Mouse (Mus musculus): ENCODE measurements around the gene Adssl1. TPM values are rescaled to one million over a fixed set of nuclear protein-coding genes. Genes with fewer than 3 reads are reported as not detected.

Adssl1 gene
- polyA plus RNA-seq, 1 experiment from 2014 or later, result 5.5 TPM

GRCm38 (mm10) chr12:112591730-112592129, 28.1 kb upstream of the Adssl1 start:
- Histone ChIP-seq H3K27me3 (ENCODE audit: control insufficient read depth, insufficient read depth, low read length) (peaks cover 31% of the 10 kb centered on the region), H3K9ac (no peak overlapping the region), H3K4me2 (replicated peaks) (no peak overlapping the region), H3K27ac (no peak overlapping the region), H3K9me3 (ENCODE audit: control insufficient read depth, low read length) (no peaks in the 10 kb centered on the region), H3K36me3 (replicated peaks; ENCODE audit: control insufficient read depth, insufficient read depth) (no peaks in the 10 kb centered on the region), H3K4me1 (replicated peaks; ENCODE audit: control insufficient read depth, insufficient read depth, low read length) (peaks cover 24% of the 10 kb centered on the region), H3K4me3 (replicated peaks; ENCODE audit: low read length) (no peak overlapping the region)
- ATAC-seq (ENCODE audit: low FRiP score) (no peak), DNase-seq (ENCODE audit: low spot score) (no peak)
- WGBS, result 85% methylated on average over 3 of the region's 3 CpGs

- Histone ChIP-seq H3K9ac (no peak overlapping the region), H3K27ac (no peak overlapping the region), H3K4me2 (replicated peaks) (no peak overlapping the region), H3K27me3 (ENCODE audit: control insufficient read depth, insufficient read depth, low read length) (peaks cover 22% of the 10 kb centered on the region), H3K9me3 (ENCODE audit: control insufficient read depth, low read length) (no peaks in the 10 kb centered on the region), H3K4me1 (replicated peaks; ENCODE audit: control insufficient read depth, insufficient read depth, low read length) (peaks cover 20% of the 10 kb centered on the region), H3K36me3 (replicated peaks; ENCODE audit: control insufficient read depth, insufficient read depth) (no peaks in the 10 kb centered on the region), H3K4me3 (replicated peaks; ENCODE audit: low read length) (no peak overlapping the region)
- 68% methylated on average over 21 of the region's 21 CpGs for WGBS
- ATAC-seq (ENCODE audit: low FRiP score), result no peak
- DNase-seq (ENCODE audit: low spot score), result no peak
Measured at GRCm38 (mm10) chr12:112592985-112593734, 26.7 kb upstream of the Adssl1 start.

GRCm38 (mm10) chr12:112593951-112594915, 25.6 kb upstream of the Adssl1 start:
- peaks cover 11% of the 10 kb centered on the region for H3K27me3 ChIP-seq (ENCODE audit: control insufficient read depth, insufficient read depth, low read length)
- H3K9ac ChIP-seq, result no peak overlapping the region
- no peak for DNase-seq (ENCODE audit: low spot score)
- no peaks in the 10 kb centered on the region for H3K36me3 ChIP-seq (replicated peaks; ENCODE audit: control insufficient read depth, insufficient read depth)
- H3K27ac ChIP-seq, result no peak overlapping the region
- H3K9me3 ChIP-seq (ENCODE audit: control insufficient read depth, low read length), result no peaks in the 10 kb centered on the region
- ATAC-seq (ENCODE audit: low FRiP score), result no peak
- H3K4me3 ChIP-seq (replicated peaks; ENCODE audit: low read length), result no peak overlapping the region
- 73% methylated on average over 16 of the region's 16 CpGs for WGBS
- H3K4me1 ChIP-seq (replicated peaks; ENCODE audit: control insufficient read depth, insufficient read depth, low read length), result peaks cover 13% of the 10 kb centered on the region
- no peak overlapping the region for H3K4me2 ChIP-seq (replicated peaks)

GRCm38 (mm10) chr12:112594989-112595388, 24.9 kb upstream of the Adssl1 start:
- WGBS, result 45% methylated on average over 4 of the region's 4 CpGs
- no peak for DNase-seq (ENCODE audit: low spot score)
- Histone ChIP-seq H3K27me3 (ENCODE audit: control insufficient read depth, insufficient read depth, low read length) (peaks cover 3% of the 10 kb centered on the region; the same call in 1 of the 2 replicates), H3K9me3 (ENCODE audit: control insufficient read depth, low read length) (no peaks in the 10 kb centered on the region), H3K9ac (no peak overlapping the region), H3K4me1 (replicated peaks; ENCODE audit: control insufficient read depth, insufficient read depth, low read length) (peaks cover 13% of the 10 kb centered on the region), H3K27ac (no peak overlapping the region), H3K36me3 (replicated peaks; ENCODE audit: control insufficient read depth, insufficient read depth) (no peaks in the 10 kb centered on the region), H3K4me2 (replicated peaks) (no peak overlapping the region), H3K4me3 (replicated peaks; ENCODE audit: low read length) (no peak overlapping the region)
- ATAC-seq (ENCODE audit: low FRiP score), result no peak

GRCm38 (mm10) chr12:112595626-112596025, 24.2 kb upstream of the Adssl1 start:
- H3K4me1 ChIP-seq (replicated peaks; ENCODE audit: control insufficient read depth, insufficient read depth, low read length), result peaks cover 13% of the 10 kb centered on the region
- H3K9ac ChIP-seq, result no peak overlapping the region
- no peak overlapping the region for H3K4me2 ChIP-seq (replicated peaks)
- 73% methylated on average over 4 of the region's 4 CpGs for WGBS
- ATAC-seq (ENCODE audit: low FRiP score), result no peak
- H3K27ac ChIP-seq, result no peak overlapping the region
- H3K27me3 ChIP-seq (ENCODE audit: control insufficient read depth, insufficient read depth, low read length), result no peaks in the 10 kb centered on the region
- no peaks in the 10 kb centered on the region for H3K9me3 ChIP-seq (ENCODE audit: control insufficient read depth, low read length)
- DNase-seq (ENCODE audit: low spot score), result no peak
- H3K4me3 ChIP-seq (replicated peaks; ENCODE audit: low read length), result no peak overlapping the region
- H3K36me3 ChIP-seq (replicated peaks; ENCODE audit: control insufficient read depth, insufficient read depth), result no peaks in the 10 kb centered on the region

- H3K9me3 ChIP-seq (ENCODE audit: control insufficient read depth, low read length), result no peaks in the 10 kb centered on the region
- no peak overlapping the region for H3K4me2 ChIP-seq (replicated peaks)
- 80% methylated on average over 9 of the region's 9 CpGs for WGBS
- ATAC-seq (ENCODE audit: low FRiP score) (no peak), DNase-seq (ENCODE audit: low spot score) (no peak)
- H3K4me1 ChIP-seq (replicated peaks; ENCODE audit: control insufficient read depth, insufficient read depth, low read length), result peaks cover 13% of the 10 kb centered on the region
- H3K9ac ChIP-seq, result no peak overlapping the region
- H3K36me3 ChIP-seq (replicated peaks; ENCODE audit: control insufficient read depth, insufficient read depth), result no peaks in the 10 kb centered on the region
- no peak overlapping the region for H3K27ac ChIP-seq
- no peak overlapping the region for H3K4me3 ChIP-seq (replicated peaks; ENCODE audit: low read length)
- H3K27me3 ChIP-seq (ENCODE audit: control insufficient read depth, insufficient read depth, low read length), result no peaks in the 10 kb centered on the region
Measured at GRCm38 (mm10) chr12:112596454-112596853, 23.4 kb upstream of the Adssl1 start.

GRCm38 (mm10) chr12:112596891-112597500, 22.8 kb upstream of the Adssl1 start:
- Histone ChIP-seq H3K4me1 (replicated peaks; ENCODE audit: control insufficient read depth, insufficient read depth, low read length) (peaks cover 13% of the 10 kb centered on the region), H3K9ac (no peak overlapping the region), H3K36me3 (replicated peaks; ENCODE audit: control insufficient read depth, insufficient read depth) (no peaks in the 10 kb centered on the region), H3K4me3 (replicated peaks; ENCODE audit: low read length) (no peak overlapping the region), H3K27ac (no peak overlapping the region), H3K27me3 (ENCODE audit: control insufficient read depth, insufficient read depth, low read length) (no peaks in the 10 kb centered on the region), H3K9me3 (ENCODE audit: control insufficient read depth, low read length) (no peaks in the 10 kb centered on the region), H3K4me2 (replicated peaks) (no peak overlapping the region)
- ATAC-seq (ENCODE audit: low FRiP score) (no peak), DNase-seq (ENCODE audit: low spot score) (no peak)
- 64% methylated on average over 14 of the region's 14 CpGs for WGBS

- Histone ChIP-seq H3K4me3 (replicated peaks; ENCODE audit: low read length) (no peak overlapping the region), H3K9ac (no peak overlapping the region), H3K4me2 (replicated peaks) (no peak overlapping the region), H3K36me3 (replicated peaks; ENCODE audit: control insufficient read depth, insufficient read depth) (no peaks in the 10 kb centered on the region), H3K9me3 (ENCODE audit: control insufficient read depth, low read length) (no peaks in the 10 kb centered on the region), H3K4me1 (replicated peaks; ENCODE audit: control insufficient read depth, insufficient read depth, low read length) (peaks cover 13% of the 10 kb centered on the region), H3K27ac (no peak overlapping the region), H3K27me3 (ENCODE audit: control insufficient read depth, insufficient read depth, low read length) (no peaks in the 10 kb centered on the region)
- WGBS, result 85% methylated on average over 8 of the region's 8 CpGs
- ATAC-seq (ENCODE audit: low FRiP score), result no peak
- DNase-seq (ENCODE audit: low spot score), result no peak
Measured at GRCm38 (mm10) chr12:112597618-112598017, 22.2 kb upstream of the Adssl1 start.

GRCm38 (mm10) chr12:112599198-112599597, 20.6 kb upstream of the Adssl1 start:
- Histone ChIP-seq H3K9me3 (ENCODE audit: control insufficient read depth, low read length) (no peaks in the 10 kb centered on the region), H3K4me1 (replicated peaks; ENCODE audit: control insufficient read depth, insufficient read depth, low read length) (peaks cover 11% of the 10 kb centered on the region), H3K9ac (no peak overlapping the region), H3K27me3 (ENCODE audit: control insufficient read depth, insufficient read depth, low read length) (no peaks in the 10 kb centered on the region), H3K4me2 (replicated peaks) (no peak overlapping the region), H3K4me3 (replicated peaks; ENCODE audit: low read length) (no peak overlapping the region), H3K36me3 (replicated peaks; ENCODE audit: control insufficient read depth, insufficient read depth) (no peaks in the 10 kb centered on the region), H3K27ac (no peak overlapping the region)
- DNase-seq (ENCODE audit: low spot score) (no peak), ATAC-seq (ENCODE audit: low FRiP score) (no peak)
- WGBS, result 31% methylated on average over 4 of the region's 4 CpGs

Data from hindbrain, embryonic 14.5 days (tissue).